Mouse (Mus musculus): ENCODE measurements at regions not wholly inside any gene's neighbourhood (a gene's known extent, or its start where the extent isn't known, plus 50 kb on each side); places are given as distances from the start of the nearest gene placed in this dataset.

DNA sequence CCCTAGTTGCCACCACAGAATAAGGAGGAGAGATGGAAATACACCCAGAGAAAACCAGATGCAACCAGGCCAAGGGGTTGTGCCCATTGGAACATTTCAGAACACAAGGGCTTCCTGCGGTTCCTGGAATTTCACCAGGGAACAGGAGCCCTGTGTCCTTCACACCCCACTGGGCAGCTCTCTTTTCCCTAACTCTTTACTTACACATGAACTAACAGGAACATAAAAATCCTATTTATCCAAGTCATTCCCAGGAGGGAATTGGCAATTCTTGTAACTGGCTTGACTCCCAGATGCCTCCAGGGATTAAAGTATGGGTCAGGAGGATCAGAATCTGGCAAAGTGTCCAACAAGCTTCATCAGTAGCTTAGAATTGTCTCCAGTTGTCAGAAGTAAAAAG, 62.2 kb upstream of the Glycam1 start:
- intact Hi-C loops (cut with DNase I), result no loop called here
- DNase-seq, result peak; percentile 57
